Mouse (Mus musculus) macrophage (primary cell): ENCODE data around the gene Olfr314. TPM values are rescaled to one million over a fixed set of nuclear protein-coding genes. Genes with fewer than 3 reads are reported as not detected.
"Not testable (repeated sequence)": the region's sequence is repeated elsewhere in the genome, so short reads cannot be mapped to it uniquely, and the experiment has no call there.

Source experiments
- H3K27ac ChIP-seq: fragments of 350-480 bp; formaldehyde crosslinking; 2 replicates; pipeline ENCODE4 v1.9.0; 2021
- H3K36me3 ChIP-seq: fragments of 350-480 bp; formaldehyde crosslinking; 2 replicates; pipeline ENCODE4 v1.9.0; 2021; ENCODE audit errors: inconsistent target
- H3K4me3 ChIP-seq: fragments of 350-480 bp; formaldehyde crosslinking; 2 replicates; pipeline ENCODE4 v1.9.0; 2021; ENCODE audit errors: inconsistent target
- H3K79me2 ChIP-seq: fragments of 350-480 bp; formaldehyde crosslinking; 2 replicates; pipeline ENCODE4 v1.9.0; 2021; ENCODE audit errors: inconsistent target
- WGBS: methylation state at CpG from one replicate; pipeline ENCODE4 v1.1.7; 2026; ENCODE audit warnings: inconsistent platforms; ENCODE audit not compliant: missing documents; 5-methylcytosine and 5-hydroxymethylcytosine counted together
- polyA plus RNA-seq: library from polyadenylated mRNA; stranded (reverse); fragments of 250-400 nt; gene quantifications from 3 replicates; pipeline ENCODE4 v1.2.4, GENCODE M21; 2018; ENCODE audit warnings: inconsistent platforms

Olfr314 gene
- polyA plus RNA-seq, 1 experiment from 2014 or later = not detected

- WGBS = 47% methylated on average over 14 of the region's 14 CpGs
- H3K4me3 ChIP-seq = no peak within 1 kb of the TSS
- no peaks in the 10 kb centered on the region for H3K36me3 ChIP-seq
- no peak within 1 kb of the TSS for H3K27ac ChIP-seq
- H3K79me2 ChIP-seq = no peaks in the 10 kb centered on the region
These were observed 18.9 kb downstream of the Olfr314 start, which contains the start of gene Fam183b for GRCm38 (mm10) chr11:58801558-58802228. Gene Fam183b, minus strand, starts transcription at chr11:58801960.

- Histone ChIP-seq H3K4me3 (no peak overlapping the region), H3K36me3 (no peaks in the 10 kb centered on the region), H3K79me2 (no peaks in the 10 kb centered on the region), H3K27ac (no peak overlapping the region)
- WGBS = 87% methylated on average over 4 of the region's 4 CpGs
These were observed 21.1 kb downstream of the Olfr314 start for GRCm38 (mm10) chr11:58803871-58804270.

GRCm38 (mm10) chr11:58804393-58804792 is 21.6 kb downstream of the Olfr314 start:
- Histone ChIP-seq H3K36me3 (no peaks in the 10 kb centered on the region), H3K79me2 (no peaks in the 10 kb centered on the region)
- 79% methylated on average over 2 of the region's 2 CpGs for WGBS

GRCm38 (mm10) chr11:58812001-58812400 is 29.2 kb downstream of the Olfr314 start:
- Histone ChIP-seq H3K79me2 (no peaks in the 10 kb centered on the region), H3K27ac (no peak overlapping the region), H3K36me3 (no peaks in the 10 kb centered on the region), H3K4me3 (no peak overlapping the region)
- WGBS = 8% methylated on average over 1 of the region's 1 CpGs

More at GRCm38 (mm10) chr11:58804393-58804792, 21.6 kb downstream of the Olfr314 start:
- no peak overlapping the region for H3K27ac ChIP-seq
- H3K4me3 ChIP-seq = no peak overlapping the region

- not testable (repeated sequence) for H3K27ac ChIP-seq, H3K79me2 ChIP-seq, H3K36me3 ChIP-seq, H3K4me3 ChIP-seq
- 56% methylated on average over 1 of the region's 1 CpGs for WGBS
These were observed 31.9 kb downstream of the Olfr314 start, which contains the start of gene Olfr313 for GRCm38 (mm10) chr11:58814700-58815099. Gene Olfr313, plus strand, starts transcription at chr11:58815000.

- H3K36me3 ChIP-seq = no peaks in the 10 kb centered on the region
- H3K27ac ChIP-seq = no peak overlapping the region
- H3K79me2 ChIP-seq = no peaks in the 10 kb centered on the region
- WGBS = 75% methylated on average over 1 of the region's 1 CpGs
- no peak overlapping the region for H3K4me3 ChIP-seq
These were observed 32.9 kb downstream of the Olfr314 start for GRCm38 (mm10) chr11:58815676-58816075.

GRCm38 (mm10) chr11:58828937-58829336 is 46.2 kb downstream of the Olfr314 start, which contains the start of gene Olfr312:
Gene Olfr312, plus strand, starts transcription at chr11:58829237.
- H3K79me2 ChIP-seq, H3K27ac ChIP-seq, H3K4me3 ChIP-seq, H3K36me3 ChIP-seq: not testable (repeated sequence)

- no peaks in the 10 kb centered on the region for H3K79me2 ChIP-seq
- no peak overlapping the region for H3K4me3 ChIP-seq
- WGBS = 42% methylated on average over 3 of the region's 3 CpGs
- H3K36me3 ChIP-seq = no peaks in the 10 kb centered on the region
- H3K27ac ChIP-seq = no peak overlapping the region
These were observed 47.0 kb downstream of the Olfr314 start for GRCm38 (mm10) chr11:58829764-58830163.

- H3K27ac ChIP-seq = not testable (repeated sequence)
These were observed 49.8 kb downstream of the Olfr314 start for GRCm38 (mm10) chr11:58832541-58832940.

More at GRCm38 (mm10) chr11:58832541-58832940, 49.8 kb downstream of the Olfr314 start:
- H3K4me3 ChIP-seq, H3K79me2 ChIP-seq, H3K36me3 ChIP-seq: not testable (repeated sequence)
- WGBS = 88% methylated on average over 2 of the region's 3 CpGs

Other genes starting within 250 kb of the Olfr314 start
- not detected in 3 replicates for gene Olfr330, start 248.1 kb upstream of the Olfr314 start, polyA plus RNA-seq
- not detected in 3 replicates for gene Olfr329-ps, start 236.5 kb upstream of the Olfr314 start, polyA plus RNA-seq
- gene Olfr328, start 227.3 kb upstream of the Olfr314 start, polyA plus RNA-seq = not detected in 3 replicates
- not detected in 3 replicates for gene Olfr224, start 212.4 kb upstream of the Olfr314 start, polyA plus RNA-seq
- gene Olfr325, start 205.2 kb upstream of the Olfr314 start, polyA plus RNA-seq = not detected in 3 replicates
- gene Olfr324, start 187.8 kb upstream of the Olfr314 start, polyA plus RNA-seq = not detected in 3 replicates
- 0.59 TPM in 1 of 3 replicates, not detected in the others for gene 2210407C18Rik, start 166.9 kb upstream of the Olfr314 start, polyA plus RNA-seq
- gene Olfr323, start 152.5 kb upstream of the Olfr314 start, polyA plus RNA-seq = not detected in 3 replicates
- gene Trim58, start 142.5 kb upstream of the Olfr314 start, polyA plus RNA-seq = not detected in 3 replicates
- not detected in 3 replicates for gene Olfr322, start 124.2 kb upstream of the Olfr314 start, polyA plus RNA-seq
- not detected in 3 replicates for gene Olfr320, start 101.9 kb upstream of the Olfr314 start, polyA plus RNA-seq
- gene Olfr319, start 83.8 kb upstream of the Olfr314 start, polyA plus RNA-seq = not detected in 3 replicates
- not detected in 3 replicates for gene Olfr318, start 58.9 kb upstream of the Olfr314 start, polyA plus RNA-seq
- gene Olfr317, start 43.7 kb upstream of the Olfr314 start, polyA plus RNA-seq = not detected in 3 replicates
- not detected in 3 replicates for gene Olfr316, start 30.2 kb upstream of the Olfr314 start, polyA plus RNA-seq
- gene Olfr315, start 9.8 kb upstream of the Olfr314 start, polyA plus RNA-seq = not detected in 3 replicates
- not detected in 3 replicates for gene Fam183b, start 19.0 kb downstream of the Olfr314 start, polyA plus RNA-seq
- not detected in 3 replicates for gene Olfr313, start 32.0 kb downstream of the Olfr314 start, polyA plus RNA-seq
- gene Olfr312, start 46.3 kb downstream of the Olfr314 start, polyA plus RNA-seq = not detected in 3 replicates
- not detected in 3 replicates for gene Olfr311, start 56.3 kb downstream of the Olfr314 start, polyA plus RNA-seq
- 1.1 to 3.3 TPM (median 2.3 TPM) in 3 replicates for gene Gm12258, start 64.2 kb downstream of the Olfr314 start, polyA plus RNA-seq
- 1.9 to 2.7 TPM (median 1.9 TPM) in 3 replicates for gene 2810021J22Rik, start 84.3 kb downstream of the Olfr314 start, polyA plus RNA-seq
- 2.0 to 3.7 TPM (median 2.2 TPM) in 3 replicates for gene Zfp39, start 121.3 kb downstream of the Olfr314 start, polyA plus RNA-seq
- not detected in 3 replicates for gene Btnl10, start 135.0 kb downstream of the Olfr314 start, polyA plus RNA-seq
- 45.0 to 110 TPM (median 97.1 TPM) in 3 replicates for gene Rnf187, start 156.0 kb downstream of the Olfr314 start, polyA plus RNA-seq
- gene Hist3h2ba, start 166.0 kb downstream of the Olfr314 start, polyA plus RNA-seq = 0.50 to 0.78 TPM in 2 of 3 replicates, not detected in the other
- 16.2 to 56.9 TPM (median 24.3 TPM) in 3 replicates for gene Hist3h2a, start 171.7 kb downstream of the Olfr314 start, polyA plus RNA-seq
- gene Trim17, start 171.7 kb downstream of the Olfr314 start, polyA plus RNA-seq = 0.07 to 0.14 TPM in 2 of 3 replicates, not detected in the other
- gene Trim11, start 195.1 kb downstream of the Olfr314 start, polyA plus RNA-seq = 11.4 to 20.3 TPM (median 14.2 TPM) in 3 replicates